Mouse (Mus musculus): ENCODE results near the gene Vmp1. TPM values are rescaled to one million over a fixed set of nuclear protein-coding genes. Genes with fewer than 3 reads are reported as not detected.

Vmp1 gene
- 107 and 109 TPM in 2 replicates for polyA plus RNA-seq (2015; fragmentation: Nextera tagmentation; extraction: Ambion mirVana)

GRCm38 (mm10) chr11:86683395-86684125, at the start of gene Vmp1, which contains the start of gene Ptrh2:
Gene Vmp1, minus strand, starts transcription at chr11:86683836.
Gene Ptrh2, plus strand, starts transcription at chr11:86683985.
- peak; percentile 91 for DNase-seq (ENCODE audit: low spot score)

- DNase-seq (ENCODE audit: low spot score): no peak
Measured at GRCm38 (mm10) chr11:86731443-86731842, 47.8 kb upstream of the Vmp1 start.

- no peak for DNase-seq (ENCODE audit: low spot score)
Measured at GRCm38 (mm10) chr11:86725607-86726006, 42.0 kb upstream of the Vmp1 start.

GRCm38 (mm10) chr11:86724982-86725381, 41.3 kb upstream of the Vmp1 start:
- no peak for DNase-seq (ENCODE audit: low spot score)

- DNase-seq (ENCODE audit: low spot score): no peak
Measured at GRCm38 (mm10) chr11:86724004-86724403, 40.4 kb upstream of the Vmp1 start.

- no peak for DNase-seq (ENCODE audit: low spot score)
Measured at GRCm38 (mm10) chr11:86719390-86719789, 35.8 kb upstream of the Vmp1 start.

- DNase-seq (ENCODE audit: low spot score): no peak
Measured at GRCm38 (mm10) chr11:86718369-86718768, 34.7 kb upstream of the Vmp1 start.

- peak; percentile 4 for DNase-seq (ENCODE audit: low spot score)
Measured at GRCm38 (mm10) chr11:86717306-86718065, 33.9 kb upstream of the Vmp1 start.

- no peak for DNase-seq (ENCODE audit: low spot score)
Measured at GRCm38 (mm10) chr11:86714606-86715005, 31.0 kb upstream of the Vmp1 start.

GRCm38 (mm10) chr11:86701151-86701550, 17.5 kb upstream of the Vmp1 start:
- no peak for DNase-seq (ENCODE audit: low spot score)

- no peak for DNase-seq (ENCODE audit: low spot score)
Measured at GRCm38 (mm10) chr11:86695461-86695860, 11.8 kb upstream of the Vmp1 start.

- no peak for DNase-seq (ENCODE audit: low spot score)
Measured at GRCm38 (mm10) chr11:86692546-86692945, 8.9 kb upstream of the Vmp1 start.

- DNase-seq (ENCODE audit: low spot score): no peak
Measured at GRCm38 (mm10) chr11:86691956-86692355, 8.3 kb upstream of the Vmp1 start.

- no peak for DNase-seq (ENCODE audit: low spot score)
Measured at GRCm38 (mm10) chr11:86691482-86691881, 7.8 kb upstream of the Vmp1 start.

- DNase-seq (ENCODE audit: low spot score): no peak
Measured at GRCm38 (mm10) chr11:86690383-86690782, 6.7 kb upstream of the Vmp1 start.

GRCm38 (mm10) chr11:86685366-86685765, 1.7 kb upstream of the Vmp1 start:
- DNase-seq (ENCODE audit: low spot score): no peak

GRCm38 (mm10) chr11:86684126-86685012, 733 bp upstream of the Vmp1 start:
- DNase-seq (ENCODE audit: low spot score): no peak

GRCm38 (mm10) chr11:86682861-86683260, 775 bp downstream of the Vmp1 start:
- DNase-seq (ENCODE audit: low spot score): no peak

GRCm38 (mm10) chr11:86681423-86681822, 2.2 kb downstream of the Vmp1 start:
- DNase-seq (ENCODE audit: low spot score): no peak

GRCm38 (mm10) chr11:86680729-86681128, 2.9 kb downstream of the Vmp1 start:
- no peak for DNase-seq (ENCODE audit: low spot score)

- no peak for DNase-seq (ENCODE audit: low spot score)
Measured at GRCm38 (mm10) chr11:86678957-86679356, 4.7 kb downstream of the Vmp1 start.

GRCm38 (mm10) chr11:86675520-86675919, 8.1 kb downstream of the Vmp1 start:
- DNase-seq (ENCODE audit: low spot score): no peak
